Mouse (Mus musculus) neural tube, embryonic 14.5 days (tissue): ENCODE data around the gene Gm12216. TPM values are rescaled to one million over a fixed set of nuclear protein-coding genes. Genes with fewer than 3 reads are reported as not detected.

ENCODE experiments used
- ATAC-seq: fragments of 200-750 bp; cut with Nextera tagmentation; 2 replicates; pipeline ENCODE4 v1.8.0; 2017; ENCODE audit warnings: low read depth, mild to moderate bottlenecking, moderate TSS enrichment, moderate library complexity
- H3K27ac ChIP-seq: fragments of 300-500 bp; sonication (generic); 2 replicates; pipeline ENCODE4 v1.5.1; 2014; ENCODE audit warnings: low read depth, mild to moderate bottlenecking, control low read depth, low read length, moderate library complexity, mixed read lengths
- H3K27me3 ChIP-seq: fragments of 300-500 bp; sonication (generic); 2 replicates; pipeline ENCODE4 v1.6.1; 2014; ENCODE audit warnings: low read length; ENCODE audit not compliant: control insufficient read depth, insufficient read depth
- H3K36me3 ChIP-seq: fragments of 300-500 bp; sonication (generic); 2 replicates; pipeline ENCODE4 v1.6.1; 2014; ENCODE audit warnings: low read length, mixed read lengths; ENCODE audit not compliant: control insufficient read depth, insufficient read depth
- H3K4me1 ChIP-seq: fragments of 300-500 bp; sonication (generic); 2 replicates; pipeline ENCODE4 v1.6.1; 2014; ENCODE audit warnings: low read length; ENCODE audit not compliant: control insufficient read depth, insufficient read depth
- H3K4me2 ChIP-seq: fragments of 300-500 bp; sonication (generic); 2 replicates; pipeline ENCODE4 v1.6.1; 2014; ENCODE audit warnings: mild to moderate bottlenecking, low read depth, low read length, control low read depth
- H3K4me3 ChIP-seq: fragments of 300-500 bp; sonication (generic); 2 replicates; pipeline ENCODE4 v1.5.1; 2014; ENCODE audit warnings: low read depth, low read length, control low read depth, mixed read lengths
- H3K9ac ChIP-seq: fragments of 300-500 bp; sonication (generic); replicated peaks from 2 replicates; pipeline ENCODE4 v1.6.1; 2014; ENCODE audit warnings: low read depth, mild to moderate bottlenecking, control low read depth, low read length, mixed read lengths
- H3K9me3 ChIP-seq: fragments of 300-500 bp; sonication (generic); 2 replicates; pipeline ENCODE4 v1.6.1; 2016; ENCODE audit warnings: low read length; ENCODE audit not compliant: control insufficient read depth
- WGBS: fragments of 180-500 bp; shearing (Covaris S2); extraction: QIAGEN DNeasy Blood & Tissue Kit; methylation state at CpG from one replicate; pipeline ENCODE4 v1.1.7; 2014; 5-methylcytosine and 5-hydroxymethylcytosine counted together
- polyA plus RNA-seq: library from polyadenylated mRNA; unstranded; fragments of >200 nt; fragmentation: Nextera tagmentation; extraction: Ambion mirVana; gene quantifications from 2 replicates; pipeline ENCODE4 v1.2.1, GENCODE M21; 2014

The Gm12216 gene
- polyA plus RNA-seq, 1 experiment from 2014 or later: 0.44 TPM

DNA sequence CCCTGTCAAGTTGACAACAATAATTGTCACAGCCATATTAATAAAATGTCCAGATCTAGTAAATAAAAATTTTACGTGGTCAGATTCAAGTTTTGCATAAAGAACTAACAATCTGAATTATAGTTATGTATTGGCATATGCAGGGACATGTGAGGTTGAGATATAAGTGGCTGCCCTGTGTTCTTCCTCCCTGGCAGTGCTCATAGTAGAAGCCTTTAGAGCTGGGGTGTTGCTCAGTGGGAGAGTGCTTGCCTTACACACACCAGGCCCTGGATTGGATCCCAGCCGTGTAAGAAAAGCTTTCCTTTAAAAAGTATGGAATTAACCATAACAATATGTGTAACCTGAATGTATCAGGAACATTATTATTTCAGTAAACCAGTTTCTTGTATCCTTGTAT is 34.4 kb upstream of the Gm12216 start:
- Histone ChIP-seq H3K9me3 (no peaks in the 10 kb centered on the region), H3K27me3 (no peaks in the 10 kb centered on the region), H3K27ac (no peak overlapping the region), H3K36me3 (no peaks in the 10 kb centered on the region), H3K4me1 (peaks cover 7% of the 10 kb centered on the region), H3K4me3 (no peak overlapping the region), H3K4me2 (no peak overlapping the region), H3K9ac (no peak overlapping the region)
- no peak for ATAC-seq
- 81% methylated on average over 2 of the region's 2 CpGs for WGBS

DNA sequence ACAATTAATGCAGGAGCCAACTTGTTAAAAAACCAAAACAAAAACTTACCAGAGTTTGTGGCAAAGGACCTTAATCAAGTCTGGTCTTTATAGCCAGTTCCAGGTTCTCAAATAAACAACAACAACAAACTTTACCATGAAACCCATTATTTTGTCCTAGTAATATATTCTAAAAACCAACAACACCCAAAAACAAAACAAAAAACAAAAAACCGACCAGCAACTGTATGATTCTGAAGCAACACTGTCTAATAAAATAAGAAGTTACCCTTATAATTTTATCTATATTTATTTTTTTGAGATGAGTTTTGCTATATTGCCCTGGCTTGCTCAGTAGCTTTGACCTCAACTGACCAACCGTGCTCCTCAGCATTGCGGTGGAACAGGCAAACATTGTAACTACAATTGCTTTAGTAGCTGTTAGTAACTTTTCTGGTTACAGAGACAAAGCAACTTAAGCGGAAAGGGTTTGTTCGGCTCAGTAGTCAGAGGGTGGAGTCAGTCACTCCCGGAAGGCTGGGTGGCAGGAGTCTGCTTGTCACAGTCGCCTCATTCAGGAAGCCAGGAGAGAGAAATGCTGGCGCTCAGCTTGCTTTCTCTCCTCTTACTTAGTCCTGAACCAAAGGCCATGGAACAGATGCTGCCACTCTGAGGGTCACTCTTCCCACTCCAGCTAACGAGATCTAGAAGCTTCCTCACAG is 33.8 kb upstream of the Gm12216 start:
- Histone ChIP-seq H3K4me2 (no peak overlapping the region), H3K27me3 (no peaks in the 10 kb centered on the region), H3K4me1 (peaks cover 7% of the 10 kb centered on the region), H3K9ac (no peak overlapping the region), H3K4me3 (no peak overlapping the region), H3K9me3 (no peaks in the 10 kb centered on the region), H3K27ac (no peak overlapping the region), H3K36me3 (no peaks in the 10 kb centered on the region)
- 56% methylated on average over 9 of the region's 9 CpGs for WGBS
- ATAC-seq: no peak

DNA sequence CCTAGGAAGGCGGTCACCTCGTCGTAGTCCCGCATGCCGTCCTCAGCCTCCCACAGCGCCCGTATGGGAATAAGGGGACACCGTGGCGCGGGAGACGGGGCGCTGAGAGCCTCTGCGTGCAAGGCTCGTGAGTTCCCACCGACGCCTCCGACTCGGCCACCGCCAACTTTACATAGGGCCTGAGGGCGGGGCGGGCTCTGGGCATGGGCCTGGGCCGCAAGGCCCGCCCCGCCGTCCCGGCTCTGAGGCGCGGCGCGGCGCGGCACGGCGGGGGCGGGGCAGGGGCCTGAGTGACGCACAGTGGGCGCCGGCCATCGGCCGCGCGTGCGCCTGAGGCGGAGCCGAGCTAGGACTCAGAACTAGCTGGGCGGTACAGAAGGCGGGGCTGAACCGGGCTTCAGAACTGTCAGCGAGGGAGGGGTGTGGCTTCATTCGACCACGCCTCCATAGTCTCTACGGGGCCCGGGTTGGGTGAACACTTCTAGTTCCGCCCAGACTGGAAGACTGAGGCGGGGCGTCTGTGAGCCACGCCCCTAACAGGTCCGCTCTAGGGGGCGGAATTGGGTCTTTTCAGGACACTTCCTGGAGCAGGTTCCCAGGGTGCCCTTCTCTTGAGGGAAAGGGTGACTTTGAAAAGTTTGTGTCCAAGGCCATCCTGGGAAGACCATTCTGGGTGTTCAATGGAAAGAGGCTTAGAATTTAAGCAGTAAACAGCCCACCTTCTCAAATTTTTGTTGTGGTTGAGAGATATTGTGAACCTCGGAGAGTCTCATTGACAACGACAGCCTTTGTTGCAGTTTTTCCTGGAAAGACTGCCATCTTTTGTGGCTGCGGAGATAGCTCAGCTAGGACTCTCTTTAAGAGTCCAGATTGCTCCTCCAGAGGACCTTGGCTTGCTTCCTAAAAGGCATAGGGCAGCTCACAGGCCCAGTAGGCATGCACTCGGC is 32.7 kb upstream of the Gm12216 start, which contains the start of gene Slc22a5:
Slc22a5 (minus strand) TSS at position 156 of the 947 bp plus-strand sequence.
- H3K4me2 ChIP-seq: peak within 1 kb of the TSS; percentile 81
- no peaks in the 10 kb centered on the region for H3K36me3 ChIP-seq
- no peaks in the 10 kb centered on the region for H3K9me3 ChIP-seq
- no peaks in the 10 kb centered on the region for H3K27me3 ChIP-seq
- peak within 1 kb of the TSS; percentile 66 for H3K9ac ChIP-seq
- ATAC-seq: peak; percentile 98
- H3K4me1 ChIP-seq: peaks cover 7% of the 10 kb centered on the region
- peak within 1 kb of the TSS; percentile 44; the same call in 1 of the 2 replicates for H3K27ac ChIP-seq
- WGBS: 4% methylated on average over 61 of the region's 63 CpGs
- peak within 1 kb of the TSS; percentile 57 for H3K4me3 ChIP-seq

GRCm38 (mm10) chr11:53890906-53891504 is 31.9 kb upstream of the Gm12216 start:
- Histone ChIP-seq H3K4me1 (peaks cover 7% of the 10 kb centered on the region), H3K36me3 (no peaks in the 10 kb centered on the region), H3K4me2 (peak overlapping the region; percentile 81), H3K4me3 (peak overlapping the region; percentile 57), H3K9ac (peak overlapping the region; percentile 66), H3K27me3 (no peaks in the 10 kb centered on the region), H3K27ac (peak overlapping the region; percentile 44; the same call in 1 of the 2 replicates), H3K9me3 (no peaks in the 10 kb centered on the region)
- ATAC-seq: no peak; the same call in none of the 2 replicates
- WGBS: 2% methylated on average over 33 of the region's 33 CpGs

DNA sequence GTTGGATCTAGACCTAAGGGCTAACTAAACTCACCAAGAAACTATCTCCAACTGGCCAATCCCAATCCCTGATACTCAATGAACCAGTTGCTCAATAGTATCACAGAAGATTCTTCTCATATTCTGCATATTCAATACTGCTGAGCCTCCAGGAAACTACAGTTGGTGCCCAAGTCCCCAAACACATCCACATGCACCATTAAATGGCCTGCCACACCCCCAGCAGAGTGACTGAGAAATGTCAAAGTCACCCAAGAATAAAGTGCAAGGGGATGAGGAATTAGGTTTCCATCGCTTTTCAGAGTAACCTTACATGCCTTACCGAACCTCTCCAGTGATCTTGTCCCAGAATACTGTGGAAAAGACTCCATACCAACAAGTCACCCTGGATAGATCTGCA is 31.2 kb upstream of the Gm12216 start:
- no peak overlapping the region for H3K4me3 ChIP-seq

GRCm38 (mm10) chr11:53889091-53889645 is 30.1 kb upstream of the Gm12216 start:
- no peak for ATAC-seq
- 58% methylated on average over 4 of the region's 4 CpGs for WGBS

More for the DNA sequence above, 31.2 kb upstream of the Gm12216 start:
- Histone ChIP-seq H3K27me3 (no peaks in the 10 kb centered on the region), H3K36me3 (no peaks in the 10 kb centered on the region), H3K9me3 (no peaks in the 10 kb centered on the region), H3K9ac (no peak overlapping the region), H3K4me2 (peak overlapping the region; percentile 81), H3K27ac (no peak overlapping the region), H3K4me1 (peaks cover 7% of the 10 kb centered on the region)
- ATAC-seq: no peak
- WGBS: 92% methylated on average over 2 of the region's 2 CpGs

DNA sequence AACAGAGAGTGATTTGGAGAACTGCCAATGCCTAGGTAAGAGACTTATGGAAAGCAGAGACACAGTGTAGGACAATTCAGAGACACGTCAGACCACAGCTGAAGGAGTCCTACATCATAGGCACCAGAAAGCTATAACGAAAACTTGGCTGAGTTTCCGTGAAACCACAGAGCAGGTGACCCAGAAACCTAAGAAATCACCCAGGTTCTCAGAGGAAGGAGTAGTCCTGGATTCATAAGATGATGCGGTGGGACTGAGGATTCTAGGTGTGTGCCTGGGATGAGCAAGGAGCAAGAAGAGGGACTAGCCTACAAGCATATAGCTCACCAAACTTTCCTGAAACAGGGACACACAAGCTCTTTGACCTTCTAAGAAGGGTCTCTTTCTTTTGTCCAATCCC is 29.2 kb upstream of the Gm12216 start:
- H3K9me3 ChIP-seq: no peaks in the 10 kb centered on the region
- 91% methylated on average over 4 of the region's 4 CpGs for WGBS
- H3K9ac ChIP-seq: no peak overlapping the region
- no peak overlapping the region for H3K4me2 ChIP-seq
- H3K36me3 ChIP-seq: no peaks in the 10 kb centered on the region
- no peak overlapping the region for H3K27ac ChIP-seq
- no peaks in the 10 kb centered on the region for H3K27me3 ChIP-seq
- H3K4me3 ChIP-seq: no peak overlapping the region
- ATAC-seq: no peak
- H3K4me1 ChIP-seq: peaks cover 7% of the 10 kb centered on the region

More at GRCm38 (mm10) chr11:53889091-53889645, 30.1 kb upstream of the Gm12216 start:
- Histone ChIP-seq H3K9me3 (no peaks in the 10 kb centered on the region), H3K27ac (no peak overlapping the region), H3K4me2 (no peak overlapping the region), H3K4me3 (no peak overlapping the region), H3K36me3 (no peaks in the 10 kb centered on the region), H3K4me1 (peaks cover 7% of the 10 kb centered on the region), H3K27me3 (no peaks in the 10 kb centered on the region), H3K9ac (no peak overlapping the region)

GRCm38 (mm10) chr11:53883287-53883686 is 24.2 kb upstream of the Gm12216 start:
- Histone ChIP-seq H3K9me3 (no peaks in the 10 kb centered on the region), H3K27ac (no peak overlapping the region), H3K4me3 (no peak overlapping the region), H3K27me3 (no peaks in the 10 kb centered on the region), H3K4me2 (no peak overlapping the region), H3K36me3 (no peaks in the 10 kb centered on the region), H3K4me1 (no peaks in the 10 kb centered on the region), H3K9ac (no peak overlapping the region)
- 96% methylated on average over 2 of the region's 2 CpGs for WGBS
- ATAC-seq: no peak
